Mouse (Mus musculus) layer of hippocampus, adult 9-11 months (tissue): ENCODE results near the gene Prox2.

Source experiments
- DNase-seq: peaks from one replicate; pipeline ENCODE4 v3.0.0; 2022

The Prox2 gene

GRCm38 (mm10) chr12:85129426-85129978 lies 18.9 kb upstream of the Prox2 start:
- DNase-seq, result no peak

DNA sequence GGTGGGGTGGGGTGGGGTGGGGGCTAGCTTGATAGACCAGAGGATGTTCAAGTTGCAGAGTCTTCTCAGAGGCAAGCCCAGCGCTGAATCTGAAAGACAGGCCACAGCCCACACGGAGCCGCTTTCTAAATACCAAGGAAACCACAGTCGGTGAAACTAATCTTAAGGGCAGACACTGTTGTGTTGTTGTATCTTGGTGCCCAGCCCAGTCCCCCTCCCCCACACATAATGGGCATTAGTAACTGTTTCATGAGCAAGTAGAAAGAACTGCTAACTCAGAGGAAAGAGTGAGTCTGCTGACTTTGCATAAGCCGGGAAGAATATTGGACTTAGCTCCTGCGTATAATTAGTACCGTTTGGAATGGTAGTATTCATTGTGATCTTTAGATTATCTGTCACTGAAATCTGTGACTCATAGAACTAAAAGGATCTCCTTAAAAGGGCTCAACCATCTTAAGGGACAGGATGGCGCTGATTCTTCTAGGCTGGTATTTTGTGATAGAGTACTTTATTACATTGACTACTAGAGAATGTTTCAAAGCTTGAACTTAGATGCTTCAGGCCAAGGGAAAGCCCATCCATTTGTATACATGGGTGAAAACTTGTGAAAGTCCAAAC lies 16.5 kb upstream of the Prox2 start:
- no peak for DNase-seq

- DNase-seq, result no peak
Observed at GRCm38 (mm10) chr12:85124751-85125150, 14.2 kb upstream of the Prox2 start.

GRCm38 (mm10) chr12:85123645-85124044 lies 13.1 kb upstream of the Prox2 start:
- no peak for DNase-seq

GRCm38 (mm10) chr12:85123108-85123530 lies 12.6 kb upstream of the Prox2 start:
- no peak for DNase-seq

- DNase-seq, result no peak
Observed at GRCm38 (mm10) chr12:85121806-85122459, 11.4 kb upstream of the Prox2 start.

- no peak for DNase-seq
Observed at GRCm38 (mm10) chr12:85115678-85116077, 5.1 kb upstream of the Prox2 start.

GRCm38 (mm10) chr12:85113917-85114316 lies 3.4 kb upstream of the Prox2 start:
- DNase-seq, result no peak

DNA sequence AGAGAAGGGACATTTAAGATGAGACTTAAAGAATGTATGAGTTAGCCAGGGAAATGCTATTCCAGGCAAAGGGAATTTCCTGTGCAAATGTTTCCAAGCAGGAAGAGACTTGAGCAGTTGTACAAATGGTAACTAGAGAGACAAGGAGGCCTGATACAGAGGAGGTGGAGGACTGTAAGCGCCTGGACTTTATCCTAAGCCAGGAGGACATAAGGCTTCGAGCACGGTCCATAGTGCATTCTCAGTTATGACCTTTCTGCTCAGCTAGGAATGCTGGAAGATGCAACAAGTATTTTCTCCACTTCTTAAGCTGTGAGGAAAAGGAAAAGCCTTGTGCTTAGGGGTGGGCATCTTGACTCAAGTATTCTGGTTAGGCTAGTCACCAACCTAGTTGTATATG lies 2.8 kb upstream of the Prox2 start:
- no peak for DNase-seq

DNA sequence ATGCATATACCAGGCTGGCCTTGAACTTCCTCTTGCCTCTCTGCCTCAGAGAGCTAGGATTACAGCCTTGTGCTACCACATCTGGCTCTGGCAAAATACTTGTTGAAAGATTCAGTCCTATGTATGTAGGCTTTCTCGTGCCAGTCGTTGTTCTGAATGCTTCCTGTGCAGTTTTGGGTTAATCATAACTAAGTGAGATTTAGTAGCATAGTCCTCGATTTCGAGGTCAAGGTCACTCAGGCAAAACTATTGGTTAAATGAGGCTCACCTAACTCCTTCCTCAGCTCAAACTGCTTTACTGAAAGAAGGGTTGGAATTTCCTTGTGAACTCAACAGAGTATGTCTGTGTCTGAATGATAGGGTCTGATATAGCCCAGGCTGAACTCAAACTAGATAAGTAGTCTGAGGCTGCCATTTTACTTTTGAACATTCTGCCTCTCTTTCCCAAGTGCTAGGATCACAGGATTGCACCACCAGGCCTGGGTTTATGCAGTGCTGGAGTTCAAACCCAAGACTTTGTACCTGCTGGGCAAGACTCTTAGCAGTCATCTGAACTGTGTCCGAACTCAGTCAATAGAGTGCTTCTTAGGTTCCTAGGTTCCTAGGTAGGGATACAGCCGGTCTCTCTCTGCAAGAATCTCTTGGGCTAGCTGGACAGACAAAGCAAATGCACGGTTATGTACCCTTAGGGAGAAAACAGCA lies 2.1 kb upstream of the Prox2 start:
- DNase-seq, result no peak

- DNase-seq, result no peak
Observed at GRCm38 (mm10) chr12:85110011-85110697, 405 bp downstream of the Prox2 start.

GRCm38 (mm10) chr12:85109426-85109825 lies 1.1 kb downstream of the Prox2 start:
- DNase-seq, result no peak

DNA sequence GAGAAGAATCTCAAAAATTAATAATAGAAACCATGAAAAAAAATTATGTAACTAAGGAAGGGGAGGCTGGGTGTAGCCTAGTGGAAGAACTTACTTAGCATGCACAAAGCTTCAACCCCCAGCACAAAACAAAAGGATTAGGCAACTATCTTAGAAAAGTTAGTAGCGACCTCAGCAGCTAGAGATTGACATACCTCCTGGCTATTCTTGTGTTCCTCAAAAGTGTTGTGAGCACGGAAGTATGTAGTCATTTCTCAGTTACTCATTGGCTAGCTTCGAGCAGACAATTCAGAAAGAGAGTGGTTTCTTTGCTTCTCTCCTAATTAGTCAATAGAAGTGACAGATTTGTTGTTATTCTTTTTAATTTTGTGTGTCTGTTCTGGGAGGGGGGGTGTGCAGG lies 1.9 kb downstream of the Prox2 start:
- no peak for DNase-seq

DNA sequence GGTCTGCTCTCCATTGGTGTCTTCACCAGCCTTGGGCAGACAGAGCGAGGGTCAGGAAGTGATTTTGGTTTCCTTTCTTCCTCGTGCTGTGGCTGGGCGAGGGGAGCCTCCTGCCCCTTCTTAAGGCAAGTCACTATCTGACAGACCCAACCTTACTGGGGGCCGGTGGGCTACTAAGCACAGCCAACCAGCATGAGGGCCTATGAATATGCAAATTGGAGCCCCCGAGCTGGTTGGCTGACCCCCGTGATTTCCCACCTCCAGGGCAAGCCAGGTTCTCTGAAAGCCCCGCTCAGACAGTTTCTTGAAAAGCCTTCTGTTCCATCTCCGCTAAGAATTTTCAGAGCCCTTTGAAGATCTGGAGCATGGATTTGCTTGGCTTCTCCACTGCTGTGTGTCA lies 4.3 kb downstream of the Prox2 start:
- no peak for DNase-seq

GRCm38 (mm10) chr12:85104789-85105188 lies 5.8 kb downstream of the Prox2 start:
- DNase-seq, result no peak

- DNase-seq, result no peak
Observed at GRCm38 (mm10) chr12:85103096-85103495, 7.5 kb downstream of the Prox2 start.

- DNase-seq, result no peak
Observed at GRCm38 (mm10) chr12:85101521-85102106, 8.9 kb downstream of the Prox2 start.

DNA sequence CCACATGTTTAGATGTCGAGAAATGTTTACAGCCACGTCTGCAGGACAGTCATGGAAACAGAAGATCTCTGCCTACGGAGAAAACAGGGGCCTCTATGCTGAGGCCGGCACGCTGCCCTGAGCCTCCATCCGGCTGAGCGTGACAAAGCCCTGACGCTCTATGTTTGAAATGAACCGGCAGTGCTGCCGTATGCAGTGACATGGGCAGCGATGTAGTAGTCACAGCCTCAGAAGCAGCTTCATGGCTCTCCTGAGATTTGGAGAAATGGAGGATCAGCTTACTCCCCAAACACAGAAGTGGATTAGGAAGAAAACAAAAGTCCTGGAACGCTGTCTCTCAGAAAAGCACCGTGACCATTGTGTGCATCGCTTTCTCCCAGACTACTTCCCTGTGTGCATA lies 9.6 kb downstream of the Prox2 start:
- no peak for DNase-seq

GRCm38 (mm10) chr12:85095859-85096258 lies 14.7 kb downstream of the Prox2 start:
- no peak for DNase-seq

DNA sequence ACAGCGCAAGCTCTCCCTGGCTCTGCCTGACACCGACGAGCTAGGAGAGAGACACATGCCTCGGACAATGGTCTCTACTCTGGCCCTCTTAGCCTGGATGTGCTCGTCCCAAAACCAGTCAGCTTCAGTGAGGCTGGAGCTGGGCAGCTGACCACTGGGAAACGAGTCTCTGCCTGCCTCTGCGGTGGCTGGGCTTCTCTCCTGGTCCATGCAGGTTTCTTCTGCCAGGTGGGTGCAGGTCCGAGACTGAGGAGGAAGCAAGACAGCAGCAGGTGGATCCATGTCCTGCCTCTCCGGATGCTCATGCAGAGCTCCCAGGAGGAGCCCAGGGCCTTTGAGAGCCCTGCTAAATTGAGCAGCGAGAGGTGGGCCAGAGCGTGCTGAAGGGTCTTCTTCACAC lies 15.4 kb downstream of the Prox2 start:
- no peak for DNase-seq

- DNase-seq, result no peak
Observed at GRCm38 (mm10) chr12:85094706-85095105, 15.9 kb downstream of the Prox2 start.

GRCm38 (mm10) chr12:85094010-85094409 lies 16.5 kb downstream of the Prox2 start:
- peak; percentile 47 for DNase-seq

- peak; percentile 66 for DNase-seq
Observed at GRCm38 (mm10) chr12:85092214-85092613, 18.3 kb downstream of the Prox2 start.
